Mouse (Mus musculus): ENCODE measurements around the gene Luc7l3. TPM values are rescaled to one million over a fixed set of nuclear protein-coding genes. Genes with fewer than 3 reads are reported as not detected.

Luc7l3 gene
- total RNA-seq, 2 experiments from 2014 or later: 31.9 to 34.3 TPM

Other genes starting within 250 kb of the Luc7l3 start
- 10 to 100 TPM; 53.0 to 55.2 TPM for gene Tob1, start 110.5 kb downstream of the Luc7l3 start, total RNA-seq (2021)
- gene Wfikkn2, start 76.0 kb downstream of the Luc7l3 start, total RNA-seq (2021): 1 to 10 TPM; 4.0 to 4.2 TPM
- gene Gm21885, start 40.1 kb downstream of the Luc7l3 start, total RNA-seq (2021): under 1 TPM in 1 of 2 experiments, not detected in 1; 0.42 TPM
- 100 to 1,000 TPM; 263 to 301 TPM for gene Ankrd40, start 6.0 kb upstream of the Luc7l3 start, total RNA-seq (2021)
- gene Abcc3, start 71.0 kb upstream of the Luc7l3 start, total RNA-seq (2021): 1 to 10 TPM; 1.7 to 3.9 TPM
- gene Cacna1g, start 152.2 kb upstream of the Luc7l3 start, total RNA-seq (2021): 10 to 100 TPM; 13.8 to 14.2 TPM
- gene Spata20, start 164.2 kb upstream of the Luc7l3 start, total RNA-seq (2021): under 1 TPM; 0.42 to 0.62 TPM
- 10 to 100 TPM; 26.7 to 31.2 TPM for gene Epn3, start 178.0 kb upstream of the Luc7l3 start, total RNA-seq (2021)
- gene Mycbpap, start 199.8 kb upstream of the Luc7l3 start, total RNA-seq (2021): 1 to 10 TPM in 1 of 2 experiments, under 1 TPM in 1; 0.89 to 1.3 TPM
- gene Rsad1, start 227.3 kb upstream of the Luc7l3 start, total RNA-seq (2021): 10 to 100 TPM in 1 of 2 experiments, 1 to 10 TPM in 1; 9.6 to 14.2 TPM
- gene Chad, start 243.1 kb upstream of the Luc7l3 start, total RNA-seq (2021): 1 to 10 TPM; 1.0 to 1.2 TPM